Mouse (Mus musculus): ENCODE measurements around the gene Gxylt2. TPM values are rescaled to one million over a fixed set of nuclear protein-coding genes. Genes with fewer than 3 reads are reported as not detected.

Gene Gxylt2
- total and polyA plus RNA-seq, 3 experiments = 0.03 TPM; not detected in 2

DNA sequence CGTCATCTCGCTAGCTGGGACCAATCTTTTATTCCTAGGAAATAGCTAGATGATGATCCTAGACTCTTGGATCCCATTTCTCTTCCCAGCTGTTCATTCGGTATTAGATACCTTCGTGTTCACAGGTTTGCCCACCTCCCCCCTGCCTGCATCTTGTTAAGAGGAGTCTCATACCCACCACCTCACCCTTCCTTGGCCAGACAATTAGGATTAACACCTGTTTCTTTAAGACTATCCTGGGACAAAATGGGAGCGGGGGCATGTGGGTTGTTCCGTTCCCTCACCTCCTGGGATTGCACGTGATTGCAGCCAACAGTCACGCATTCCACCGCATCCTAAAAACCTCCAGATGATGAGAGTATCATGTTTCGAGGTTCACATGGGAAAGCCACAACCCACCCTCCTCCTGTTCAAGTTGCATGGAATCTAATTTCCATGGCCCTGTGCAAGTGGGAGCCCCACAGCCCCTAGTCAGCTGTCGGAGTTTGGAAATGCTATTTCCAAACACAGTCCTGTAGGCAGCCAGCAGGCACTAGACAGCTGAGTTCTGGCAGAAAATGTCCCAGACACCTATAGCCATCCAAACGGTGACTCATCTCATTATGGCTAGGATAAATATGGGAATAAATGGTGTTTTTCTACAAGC, 28.0 kb downstream of the Gxylt2 start:
- H3K27me3 ChIP-seq (replicated peaks) = no peaks in the 10 kb centered on the region
- no peak overlapping the region for H3K4me3 ChIP-seq (replicated peaks in 1 of 3; ENCODE audit: low read depth in 2 of 3, low read length in 2 of 3, poor library complexity in 1 of 3)
- dilution Hi-C loops (cut with MboI; ENCODE audit: extremely low pct_ligation_motif_present, extremely low pct_unique_long_range_greater_than_20kb, low sequenced_read_pairs) = no loop called here
- no peaks in the 10 kb centered on the region for H3K79me2 ChIP-seq (replicated peaks; ENCODE audit: control insufficient read depth, extremely low read depth, insufficient read depth, poor library complexity, severe bottlenecking)
- DNase-seq (ENCODE audit: extremely low read depth) = no peak
- H3K9me3 ChIP-seq (replicated peaks; ENCODE audit: low read length) = no peaks in the 10 kb centered on the region
- no peak overlapping the region for H3K27ac ChIP-seq (ENCODE audit: insufficient read depth, low read depth)
- in situ Hi-C loops (cut with MboI; ENCODE audit: low pct_ligation_motif_present, low pct_unique_long_range_greater_than_20kb, low sequenced_read_pairs) = no loop called here
- H3K4me2 ChIP-seq (ENCODE audit: insufficient read depth, low read depth, poor library complexity, severe bottlenecking) = no peak overlapping the region
- TF ChIP-seq NRF1 (IDR thresholded peaks at IDR 0.05; ENCODE audit: low read depth, low read length) = no peak
- H3K36me3 ChIP-seq (replicated peaks in 1 of 2; ENCODE audit: control insufficient read depth in 1 of 2, insufficient read depth in 1 of 2, low read length in 1 of 2) = no peaks in the 10 kb centered on the region
- H3K4me1 ChIP-seq (ENCODE audit: control insufficient read depth in 1 of 2, insufficient read depth in 2 of 2) = no peaks in the 10 kb centered on the region
- no peak overlapping the region for H3K9ac ChIP-seq (ENCODE audit: insufficient read depth, low read depth)

- Histone ChIP-seq H3K4me1 (ENCODE audit: control insufficient read depth in 1 of 2, insufficient read depth in 2 of 2) (no peaks in the 10 kb centered on the region), H3K4me3 (replicated peaks in 1 of 3; ENCODE audit: low read depth in 2 of 3, low read length in 2 of 3, poor library complexity in 1 of 3) (no peak overlapping the region), H3K27me3 (replicated peaks) (no peaks in the 10 kb centered on the region), H3K27ac (ENCODE audit: insufficient read depth, low read depth) (no peak overlapping the region), H3K9ac (ENCODE audit: insufficient read depth, low read depth) (no peak overlapping the region), H3K9me3 (replicated peaks; ENCODE audit: low read length) (no peaks in the 10 kb centered on the region), H3K4me2 (ENCODE audit: insufficient read depth, low read depth, poor library complexity, severe bottlenecking) (no peak overlapping the region), H3K79me2 (replicated peaks; ENCODE audit: control insufficient read depth, extremely low read depth, insufficient read depth, poor library complexity, severe bottlenecking) (no peaks in the 10 kb centered on the region), H3K36me3 (replicated peaks in 1 of 2; ENCODE audit: control insufficient read depth in 1 of 2, insufficient read depth in 1 of 2, low read length in 1 of 2) (no peaks in the 10 kb centered on the region)
- no peak for DNase-seq (ENCODE audit: extremely low read depth)
- in situ Hi-C loops (cut with MboI; ENCODE audit: low pct_ligation_motif_present, low pct_unique_long_range_greater_than_20kb, low sequenced_read_pairs) (no loop called here), dilution Hi-C loops (cut with MboI; ENCODE audit: extremely low pct_ligation_motif_present, extremely low pct_unique_long_range_greater_than_20kb, low sequenced_read_pairs) (no loop called here)
- TF ChIP-seq E2F4 (IDR thresholded peaks at IDR 0.05; ENCODE audit: insufficient replicate concordance, low read depth, low read length) = no peak
- TF ChIP-seq RCOR1 (conservative IDR thresholded peaks at IDR 0.05; ENCODE audit: low read depth, low read length) = no peak
- TF ChIP-seq HCFC1 (IDR thresholded peaks at IDR 0.05; ENCODE audit: low read depth, low read length) = no peak
- TF ChIP-seq TBP (conservative IDR thresholded peaks at IDR 0.05; ENCODE audit: low read depth, low read length) = no peak
- TF ChIP-seq CHD2 (IDR thresholded peaks at IDR 0.05; ENCODE audit: low read length) = no peak
- no peak for TF ChIP-seq MAFK (IDR thresholded peaks at IDR 0.05; ENCODE audit: insufficient replicate concordance, low read length)
- no peak for TF ChIP-seq EP300 (IDR thresholded peaks at IDR 0.05; ENCODE audit: low read length)
- TF ChIP-seq RAD21 (IDR thresholded peaks at IDR 0.05; ENCODE audit: low read depth, low read length) = no peak
- no peak for TF ChIP-seq POLR2AphosphoS2 (IDR thresholded peaks at IDR 0.05; ENCODE audit: low read depth, low read length)
- no peak for TF ChIP-seq ZMIZ1 (IDR thresholded peaks at IDR 0.05; ENCODE audit: low read depth, low read length)
- no peak for TF ChIP-seq NRF1 (IDR thresholded peaks at IDR 0.05; ENCODE audit: low read depth, low read length)
- TF ChIP-seq ZKSCAN1 (IDR thresholded peaks at IDR 0.05; ENCODE audit: borderline replicate concordance, low read depth, low read length) = no peak
- no peak for TF ChIP-seq TCF12 (IDR thresholded peaks at IDR 0.05; ENCODE audit: low read depth, low read length)
- TF ChIP-seq NELFE (IDR thresholded peaks at IDR 0.05; ENCODE audit: low read depth, low read length) = no peak
- no peak for TF ChIP-seq IRF4 (IDR thresholded peaks at IDR 0.05; ENCODE audit: low read depth, low read length)
These were observed 28.7 kb downstream of the Gxylt2 start for GRCm38 (mm10) chr6:100733218-100733617.

Measured in CH12.LX (cell line).